Mouse (Mus musculus) forebrain, embryonic 13.5 days (tissue): ENCODE measurements at regions not wholly inside any gene's neighbourhood (a gene's known extent, or its start where the extent isn't known, plus 50 kb on each side); places are given as distances from the start of the nearest gene placed in this dataset.

Source experiments
- ATAC-seq: fragments of 200-750 bp; cut with Nextera tagmentation; 2 replicates; pipeline ENCODE4 v1.8.0; 2017
- H3K27ac ChIP-seq: fragments of 300-500 bp; sonication (generic); 2 replicates; pipeline ENCODE4 v1.5.1; 2015; ENCODE audit warnings: inconsistent platforms, mild to moderate bottlenecking, moderate library complexity
- H3K27me3 ChIP-seq: fragments of 300-500 bp; sonication (generic); 2 replicates; pipeline ENCODE4 v1.6.1; 2015; ENCODE audit warnings: mild to moderate bottlenecking, inconsistent platforms
- H3K36me3 ChIP-seq: fragments of 300-500 bp; sonication (generic); 2 replicates; pipeline ENCODE4 v1.6.1; 2015; ENCODE audit warnings: mild to moderate bottlenecking, inconsistent platforms; ENCODE audit not compliant: poor library complexity, severe bottlenecking
- H3K4me1 ChIP-seq: fragments of 300-500 bp; sonication (generic); 2 replicates; pipeline ENCODE4 v1.6.1; 2015; ENCODE audit warnings: inconsistent platforms
- H3K4me2 ChIP-seq: fragments of 300-500 bp; sonication (generic); 2 replicates; pipeline ENCODE4 v1.6.1; 2015; ENCODE audit warnings: inconsistent platforms, mild to moderate bottlenecking, moderate library complexity
- H3K4me3 ChIP-seq: fragments of 300-500 bp; sonication (generic); 2 replicates; pipeline ENCODE4 v1.5.1; 2015; ENCODE audit warnings: mild to moderate bottlenecking, inconsistent platforms
- H3K9ac ChIP-seq: fragments of 300-500 bp; sonication (generic); 2 replicates; pipeline ENCODE4 v1.6.1; 2015; ENCODE audit warnings: mild to moderate bottlenecking, inconsistent platforms
- H3K9me3 ChIP-seq: fragments of 300-500 bp; sonication (generic); replicated peaks from 2 replicates; pipeline ENCODE4 v1.6.1; 2016; ENCODE audit warnings: inconsistent platforms
- WGBS: fragments of 180-500 bp; shearing (Covaris S2); methylation state at CpG from one replicate; pipeline ENCODE4 v1.1.7; 2015; 5-methylcytosine and 5-hydroxymethylcytosine counted together

GRCm38 (mm10) chr14:102925769-102926443, 56.5 kb downstream of the Kctd12 start:
- Histone ChIP-seq H3K27me3 (no peaks in the 10 kb centered on the region), H3K36me3 (no peaks in the 10 kb centered on the region), H3K9ac (no peak overlapping the region), H3K27ac (peak overlapping the region; percentile 21; the same call in 1 of the 2 replicates), H3K4me3 (no peak overlapping the region), H3K4me1 (no peaks in the 10 kb centered on the region), H3K4me2 (no peak overlapping the region), H3K9me3 (no peaks in the 10 kb centered on the region)
- 72% methylated on average over 6 of the region's 6 CpGs for WGBS
- peak; percentile 91 for ATAC-seq

DNA sequence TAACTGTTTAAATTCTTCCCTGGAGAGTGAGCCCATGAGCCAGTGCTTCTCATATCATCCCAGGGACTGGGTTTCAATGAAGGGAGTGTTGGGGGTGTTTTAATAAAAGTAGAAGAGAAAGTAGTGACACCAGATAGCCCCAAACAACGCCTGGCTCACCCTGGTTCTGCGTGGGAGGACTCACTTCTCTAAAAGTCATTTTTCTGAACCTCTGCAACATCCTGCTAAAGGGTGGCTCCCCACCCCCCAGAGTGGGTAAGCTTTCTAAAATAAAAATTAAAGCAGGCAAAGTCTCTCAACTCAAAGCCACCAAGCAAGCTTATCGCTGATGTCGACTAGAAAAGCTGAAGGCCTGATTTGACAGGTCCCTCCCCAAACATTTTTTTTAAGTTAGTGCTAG, 57.8 kb downstream of the Kctd12 start:
- H3K27me3 ChIP-seq = no peaks in the 10 kb centered on the region
- H3K27ac ChIP-seq = no peak overlapping the region
- H3K4me2 ChIP-seq = no peak overlapping the region
- H3K4me1 ChIP-seq = no peaks in the 10 kb centered on the region
- no peak overlapping the region for H3K4me3 ChIP-seq
- no peak overlapping the region for H3K9ac ChIP-seq
- H3K36me3 ChIP-seq = no peaks in the 10 kb centered on the region
- no peak for ATAC-seq
- no peaks in the 10 kb centered on the region for H3K9me3 ChIP-seq
- 88% methylated on average over 4 of the region's 4 CpGs for WGBS

GRCm38 (mm10) chr14:102922496-102922993, 59.9 kb downstream of the Kctd12 start:
- Histone ChIP-seq H3K27me3 (no peaks in the 10 kb centered on the region), H3K4me2 (no peak overlapping the region), H3K4me1 (no peaks in the 10 kb centered on the region), H3K9me3 (no peaks in the 10 kb centered on the region), H3K36me3 (no peaks in the 10 kb centered on the region), H3K27ac (no peak overlapping the region), H3K9ac (no peak overlapping the region), H3K4me3 (no peak overlapping the region)
- 94% methylated on average over 5 of the region's 5 CpGs for WGBS
- no peak for ATAC-seq

DNA sequence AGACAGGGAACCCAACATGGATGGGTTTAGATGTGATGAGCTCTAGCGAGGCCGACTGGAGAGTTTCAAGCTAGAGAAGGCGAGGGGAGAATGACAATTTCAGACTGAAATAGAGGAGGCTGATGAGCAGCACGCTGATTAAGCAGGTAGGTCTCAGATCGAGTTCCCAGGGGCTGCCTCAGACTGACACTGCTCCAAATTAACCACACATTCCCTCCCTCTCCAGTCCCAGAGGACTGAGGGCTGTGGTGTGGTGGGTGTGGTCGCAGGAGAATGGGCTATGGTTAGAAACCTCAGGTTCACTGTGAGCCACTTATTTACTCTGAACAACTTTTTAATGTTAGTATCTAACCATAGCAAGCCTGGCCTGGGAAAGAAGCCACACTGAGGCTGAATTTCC, 62.0 kb downstream of the Kctd12 start:
- Histone ChIP-seq H3K9ac (no peak overlapping the region), H3K4me2 (no peak overlapping the region), H3K4me3 (no peak overlapping the region), H3K36me3 (no peaks in the 10 kb centered on the region), H3K4me1 (no peaks in the 10 kb centered on the region), H3K9me3 (no peaks in the 10 kb centered on the region), H3K27me3 (no peaks in the 10 kb centered on the region), H3K27ac (no peak overlapping the region)
- ATAC-seq = no peak
- WGBS = 81% methylated on average over 6 of the region's 6 CpGs

DNA sequence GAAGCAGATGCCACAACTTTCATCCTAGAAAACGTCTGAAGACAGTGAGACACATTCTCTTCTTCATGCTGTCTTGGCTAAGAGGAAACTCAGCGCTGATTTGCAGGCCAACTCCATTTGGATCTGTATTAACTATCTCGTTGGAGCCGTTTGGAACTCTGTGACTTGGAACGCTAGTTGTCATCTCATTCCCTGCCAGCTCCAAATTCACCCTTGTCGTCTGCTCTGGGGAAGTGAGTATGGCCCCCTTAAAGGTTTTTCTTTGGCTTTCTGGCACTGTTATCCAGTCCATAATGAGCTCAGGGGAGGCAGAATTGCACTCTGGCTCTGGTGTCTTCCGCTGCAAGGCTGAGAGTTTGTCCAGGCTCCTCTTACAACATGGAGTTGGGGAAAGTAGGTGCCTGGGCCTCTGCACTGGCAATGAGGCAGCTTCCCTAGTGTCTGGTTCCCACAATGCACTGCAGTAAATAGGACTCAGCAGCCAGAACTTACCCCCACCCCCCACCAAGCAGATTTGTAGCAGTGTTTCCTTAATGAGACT, 63.1 kb downstream of the Kctd12 start:
- Histone ChIP-seq H3K9ac (no peak overlapping the region), H3K27ac (no peak overlapping the region; the same call in 1 of the 2 replicates), H3K4me1 (no peaks in the 10 kb centered on the region), H3K9me3 (no peaks in the 10 kb centered on the region), H3K4me3 (no peak overlapping the region), H3K27me3 (no peaks in the 10 kb centered on the region), H3K4me2 (no peak overlapping the region), H3K36me3 (no peaks in the 10 kb centered on the region)
- 81% methylated on average over 7 of the region's 7 CpGs for WGBS
- peak; percentile 46; the same call in 1 of the 2 replicates for ATAC-seq

DNA sequence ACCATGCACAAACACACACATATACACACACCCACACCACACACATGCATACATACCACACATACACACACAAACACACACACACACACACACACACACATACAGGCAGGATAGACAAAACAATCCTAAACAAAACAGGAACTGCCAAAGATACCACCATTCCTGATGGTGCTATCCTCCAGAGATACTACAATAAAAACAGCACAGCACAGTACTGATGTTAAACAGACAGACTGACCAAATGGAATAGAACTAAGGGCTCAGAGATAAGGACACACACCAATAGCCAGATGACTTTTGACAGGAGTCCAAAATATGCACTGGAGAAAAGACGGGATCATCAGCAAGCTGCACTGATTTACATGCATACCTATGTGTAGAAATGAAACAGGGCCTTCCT, 64.5 kb downstream of the Kctd12 start:
- H3K9ac ChIP-seq = no peak overlapping the region
- no peak overlapping the region for H3K4me2 ChIP-seq
- H3K36me3 ChIP-seq = no peaks in the 10 kb centered on the region
- no peak overlapping the region for H3K4me3 ChIP-seq
- H3K4me1 ChIP-seq = no peaks in the 10 kb centered on the region
- 78% methylated on average over 1 of the region's 1 CpGs for WGBS
- H3K27ac ChIP-seq = no peak overlapping the region
- ATAC-seq = no peak
- H3K9me3 ChIP-seq = no peaks in the 10 kb centered on the region
- H3K27me3 ChIP-seq = no peaks in the 10 kb centered on the region

DNA sequence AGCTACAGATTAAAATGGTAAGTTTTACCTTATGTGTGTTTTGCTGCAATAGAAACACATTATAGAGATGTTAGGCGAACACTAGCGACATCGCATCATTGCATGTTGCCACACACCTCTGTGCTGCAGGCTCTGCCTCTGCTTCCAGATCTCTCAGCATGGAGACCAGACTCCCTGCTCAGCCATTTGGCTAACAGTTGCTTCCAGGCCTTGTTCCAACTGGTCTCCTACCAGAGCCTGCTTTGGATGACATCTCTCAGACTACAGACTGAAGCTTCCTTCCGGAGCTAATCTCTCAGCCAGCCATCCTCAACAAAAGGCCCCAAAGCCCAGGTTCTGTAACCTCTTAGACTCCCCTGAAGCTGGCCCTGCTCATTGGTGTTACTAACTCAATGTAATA, 66.5 kb downstream of the Kctd12 start:
- H3K9me3 ChIP-seq = no peaks in the 10 kb centered on the region
- ATAC-seq = peak; percentile 28; the same call in 1 of the 2 replicates
- H3K4me1 ChIP-seq = no peaks in the 10 kb centered on the region
- WGBS = 73% methylated on average over 4 of the region's 4 CpGs
- H3K4me2 ChIP-seq = no peak overlapping the region
- no peak overlapping the region for H3K9ac ChIP-seq
- H3K27ac ChIP-seq = no peak overlapping the region
- H3K27me3 ChIP-seq = no peaks in the 10 kb centered on the region
- no peaks in the 10 kb centered on the region for H3K36me3 ChIP-seq
- H3K4me3 ChIP-seq = no peak overlapping the region

GRCm38 (mm10) chr14:102911582-102911981, 70.9 kb downstream of the Kctd12 start:
- H3K27me3 ChIP-seq = no peaks in the 10 kb centered on the region
- no peak overlapping the region for H3K27ac ChIP-seq
- H3K36me3 ChIP-seq = no peaks in the 10 kb centered on the region
- no peak for ATAC-seq
- no peaks in the 10 kb centered on the region for H3K4me1 ChIP-seq
- H3K9me3 ChIP-seq = no peaks in the 10 kb centered on the region
- WGBS = 74% methylated on average over 3 of the region's 3 CpGs
- H3K4me2 ChIP-seq = no peak overlapping the region
- no peak overlapping the region for H3K9ac ChIP-seq
- H3K4me3 ChIP-seq = no peak overlapping the region

DNA sequence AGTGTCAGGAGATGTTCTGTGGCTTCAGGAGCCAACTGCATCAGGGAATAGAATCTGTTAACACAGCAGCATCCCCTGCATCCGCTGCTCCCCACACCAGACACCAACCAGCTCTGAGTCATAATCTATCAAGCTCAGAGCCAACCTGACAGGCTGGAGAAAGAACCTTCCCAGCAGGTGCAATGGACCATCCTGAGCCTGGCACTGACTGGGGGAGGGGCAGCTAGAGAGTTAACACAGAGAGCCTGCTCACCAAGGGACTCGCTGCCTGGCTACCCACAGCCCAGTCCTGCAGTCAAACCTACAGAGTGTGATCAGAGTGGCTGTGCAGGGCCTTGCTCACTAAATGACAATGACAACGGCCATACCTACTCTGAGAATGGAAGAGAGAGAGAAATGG, 73.4 kb downstream of the Kctd12 start:
- H3K4me1 ChIP-seq = no peaks in the 10 kb centered on the region
- H3K9me3 ChIP-seq = no peaks in the 10 kb centered on the region
- no peak for ATAC-seq
- no peaks in the 10 kb centered on the region for H3K27me3 ChIP-seq
- no peak overlapping the region for H3K27ac ChIP-seq
- no peaks in the 10 kb centered on the region for H3K36me3 ChIP-seq
- no peak overlapping the region for H3K4me3 ChIP-seq
- H3K4me2 ChIP-seq = no peak overlapping the region
- no peak overlapping the region for H3K9ac ChIP-seq
- 73% methylated on average over 3 of the region's 3 CpGs for WGBS

- Histone ChIP-seq H3K27me3 (no peaks in the 10 kb centered on the region), H3K9ac (no peak overlapping the region), H3K4me2 (no peak overlapping the region), H3K9me3 (no peaks in the 10 kb centered on the region), H3K36me3 (no peaks in the 10 kb centered on the region), H3K4me1 (no peaks in the 10 kb centered on the region), H3K4me3 (no peak overlapping the region), H3K27ac (no peak overlapping the region)
- WGBS = 83% methylated on average over 6 of the region's 6 CpGs
- ATAC-seq = no peak
Observed at GRCm38 (mm10) chr14:102907411-102908103, 74.9 kb downstream of the Kctd12 start.

DNA sequence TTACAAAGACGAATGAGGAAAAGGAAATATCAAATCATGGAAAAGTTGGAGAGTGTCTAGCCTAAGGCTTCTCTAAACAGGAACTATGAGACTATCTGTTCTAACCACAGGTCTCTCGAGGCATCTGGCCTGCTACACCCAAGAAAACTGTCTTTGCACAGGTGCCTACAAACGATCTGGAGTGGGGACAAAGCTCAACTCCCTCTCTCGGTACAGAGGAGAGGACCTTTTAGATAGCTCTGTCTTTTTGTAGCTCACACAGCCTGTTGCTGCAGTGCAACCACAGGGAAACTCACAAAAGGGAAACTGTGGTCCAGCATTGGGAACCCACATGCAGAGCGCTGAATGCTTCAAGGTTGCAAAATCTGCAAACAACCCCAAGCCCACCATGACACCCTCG, 75.6 kb downstream of the Kctd12 start:
- 83% methylated on average over 6 of the region's 6 CpGs for WGBS
- Histone ChIP-seq H3K4me2 (no peak overlapping the region), H3K27me3 (no peaks in the 10 kb centered on the region), H3K4me3 (no peak overlapping the region), H3K9ac (no peak overlapping the region), H3K27ac (no peak overlapping the region), H3K36me3 (no peaks in the 10 kb centered on the region), H3K9me3 (no peaks in the 10 kb centered on the region), H3K4me1 (no peaks in the 10 kb centered on the region)
- ATAC-seq = no peak

DNA sequence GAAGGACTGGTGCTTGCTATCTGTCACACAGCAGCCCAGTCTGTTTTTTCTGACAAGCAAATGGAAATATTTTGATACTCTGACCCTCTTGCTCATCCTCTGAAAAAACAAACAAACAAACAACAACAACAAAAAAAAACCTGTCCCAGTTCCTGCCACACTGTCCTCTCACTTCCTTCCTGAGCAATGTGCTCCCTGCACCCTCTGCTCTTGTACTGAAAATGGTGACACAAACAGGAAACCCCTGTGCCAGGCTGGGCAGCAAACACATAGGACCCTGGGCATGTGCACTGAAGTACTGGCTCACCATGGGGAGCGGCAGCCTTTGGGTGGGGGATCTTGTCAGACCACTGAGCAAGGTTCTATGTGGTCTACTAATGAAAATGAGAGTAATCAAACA, 76.2 kb downstream of the Kctd12 start:
- Histone ChIP-seq H3K27me3 (no peaks in the 10 kb centered on the region), H3K4me2 (no peak overlapping the region), H3K36me3 (no peaks in the 10 kb centered on the region), H3K4me3 (no peak overlapping the region), H3K27ac (no peak overlapping the region), H3K4me1 (no peaks in the 10 kb centered on the region), H3K9me3 (no peaks in the 10 kb centered on the region), H3K9ac (no peak overlapping the region)
- 95% methylated on average over 1 of the region's 1 CpGs for WGBS
- no peak for ATAC-seq
